Mouse (Mus musculus): ENCODE measurements around the gene Sdha. TPM values are rescaled to one million over a fixed set of nuclear protein-coding genes. Genes with fewer than 3 reads are reported as not detected.
A peak's percentile ranks its signal among the peaks of the same experiment; 100 is the strongest.

The Sdha gene
- polyA plus RNA-seq, 1 experiment from 2014 or later = 228 TPM

DNA sequence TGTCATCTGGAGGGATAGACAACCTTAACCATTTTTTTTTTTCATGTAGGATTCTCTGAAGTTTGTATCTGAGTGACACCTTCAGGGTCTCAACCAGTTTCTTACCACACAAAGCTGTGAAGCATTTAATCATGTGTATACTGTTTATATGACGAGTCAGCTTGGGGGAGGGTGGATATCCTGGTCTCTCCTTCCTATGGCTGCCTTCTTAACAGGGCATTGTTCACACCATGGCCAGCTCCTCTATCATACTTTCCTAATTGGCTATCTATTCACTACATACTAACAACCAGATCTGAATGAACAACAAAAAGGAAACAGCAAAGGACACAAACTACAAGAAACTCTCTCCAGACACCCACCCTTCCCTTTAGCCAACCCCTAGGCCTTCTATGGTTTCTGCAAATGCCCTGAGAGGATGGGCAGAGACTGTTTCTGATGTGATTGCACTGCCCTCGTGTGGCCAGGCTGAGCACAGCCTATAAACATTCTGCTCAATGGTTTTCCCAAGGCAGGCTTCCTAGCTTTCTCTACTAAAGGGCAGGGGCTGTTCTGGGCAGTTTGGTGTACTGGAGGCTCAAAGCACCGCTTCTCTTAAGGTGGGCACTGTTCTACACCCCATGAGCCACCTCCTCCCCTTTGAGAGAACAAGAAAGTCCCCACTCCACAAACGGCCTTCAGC is 49.0 kb downstream of the Sdha start:
- H3K27ac ChIP-seq = no peak overlapping the region
- 38% methylated on average over 4 of the region's 4 CpGs for WGBS
- H3K4me2 ChIP-seq = no peak overlapping the region
- no peaks in the 10 kb centered on the region for H3K9me3 ChIP-seq (replicated peaks)
- H3K4me1 ChIP-seq = no peaks in the 10 kb centered on the region
- peaks cover 34% of the 10 kb centered on the region for H3K36me3 ChIP-seq (ENCODE audit: poor library complexity, severe bottlenecking)
- H3K9ac ChIP-seq = no peak overlapping the region
- no peak overlapping the region for H3K4me3 ChIP-seq
- ATAC-seq = peak; percentile 88
- no peaks in the 10 kb centered on the region for H3K27me3 ChIP-seq

DNA sequence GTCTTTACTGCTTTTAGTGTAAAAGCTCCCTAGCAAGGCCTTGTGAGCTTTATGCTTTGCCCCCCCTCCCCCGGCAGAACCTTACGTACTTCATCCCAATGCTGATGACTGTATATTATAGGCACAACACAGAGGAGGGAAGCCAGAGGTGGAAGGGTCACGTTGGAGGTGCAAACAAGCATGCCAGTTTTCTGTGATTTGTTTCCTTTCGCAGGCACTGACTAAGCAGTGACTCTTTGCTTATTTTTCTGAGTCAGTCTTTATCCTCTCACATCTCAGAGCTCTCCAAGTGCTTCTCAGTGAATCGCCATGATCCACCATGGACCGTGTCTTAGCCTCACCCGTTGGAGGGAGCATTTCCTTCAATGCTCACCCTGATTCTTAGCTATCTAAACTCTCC is 53.7 kb downstream of the Sdha start:
- Histone ChIP-seq H3K4me1 (peaks cover 6% of the 10 kb centered on the region; the same call in 1 of the 2 replicates), H3K27ac (no peak overlapping the region), H3K4me3 (no peak overlapping the region), H3K4me2 (no peak overlapping the region), H3K27me3 (peaks cover 14% of the 10 kb centered on the region; the same call in 1 of the 2 replicates), H3K9ac (no peak overlapping the region), H3K9me3 (replicated peaks) (no peaks in the 10 kb centered on the region), H3K36me3 (ENCODE audit: poor library complexity, severe bottlenecking) (no peaks in the 10 kb centered on the region)
- WGBS = 88% methylated on average over 7 of the region's 7 CpGs
- ATAC-seq = no peak

DNA sequence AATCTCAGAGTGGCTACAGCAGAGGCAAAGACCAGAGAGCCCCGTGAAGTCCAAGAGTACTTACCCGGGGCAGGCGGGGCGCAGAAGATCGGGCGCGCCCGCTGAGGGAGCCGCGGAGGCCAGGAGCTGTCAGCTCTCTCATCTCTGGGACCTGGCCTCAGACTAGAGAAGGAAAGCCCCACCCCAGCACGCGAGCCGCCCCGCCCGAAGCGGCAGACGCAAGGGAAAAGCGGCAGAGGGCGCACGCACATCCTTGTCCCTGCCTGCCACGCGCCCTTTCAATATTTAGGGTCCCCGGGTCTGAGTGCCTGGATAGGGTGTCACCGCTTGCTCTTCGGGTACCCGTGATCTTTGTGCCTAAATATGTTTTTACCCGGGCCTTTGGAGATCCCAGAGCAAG is 57.9 kb downstream of the Sdha start, which contains the start of gene Ahrr:
Ahrr (minus strand) TSS at position 165 of the 400 bp plus-strand sequence.
- Histone ChIP-seq H3K4me1 (peaks cover 6% of the 10 kb centered on the region; the same call in 1 of the 2 replicates), H3K9me3 (replicated peaks) (no peaks in the 10 kb centered on the region), H3K27me3 (peaks cover 24% of the 10 kb centered on the region; the same call in 1 of the 2 replicates), H3K4me3 (peak within 1 kb of the TSS; percentile 24), H3K36me3 (ENCODE audit: poor library complexity, severe bottlenecking) (no peaks in the 10 kb centered on the region), H3K27ac (no peak within 1 kb of the TSS), H3K9ac (no peak within 1 kb of the TSS; the same call in 1 of the 2 replicates), H3K4me2 (peak within 1 kb of the TSS; percentile 61)
- ATAC-seq = peak; percentile 62; the same call in 1 of the 2 replicates
- under 1% methylated on average over 27 of the region's 27 CpGs for WGBS

DNA sequence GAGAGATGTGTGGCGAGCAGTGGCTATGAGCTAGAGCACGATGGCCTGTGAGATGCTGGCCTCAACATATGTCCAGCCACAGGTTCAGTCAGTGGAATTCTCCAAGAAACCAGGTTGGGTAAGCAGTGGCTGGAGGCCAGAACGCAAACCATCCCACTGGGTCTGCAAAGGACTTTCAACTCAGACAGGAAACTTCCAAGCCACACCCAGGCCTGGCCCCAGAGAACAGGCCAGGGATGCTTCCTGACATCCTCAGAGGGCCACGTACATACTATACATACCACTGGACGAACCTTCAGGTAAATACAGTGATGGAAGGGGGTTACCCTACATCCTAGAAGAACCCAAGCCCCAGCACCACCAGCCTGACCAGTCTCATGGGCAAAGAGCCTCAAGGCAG is 60.4 kb downstream of the Sdha start:
- WGBS = 87% methylated on average over 5 of the region's 5 CpGs
- no peak for ATAC-seq
- H3K9me3 ChIP-seq (replicated peaks) = no peaks in the 10 kb centered on the region

DNA sequence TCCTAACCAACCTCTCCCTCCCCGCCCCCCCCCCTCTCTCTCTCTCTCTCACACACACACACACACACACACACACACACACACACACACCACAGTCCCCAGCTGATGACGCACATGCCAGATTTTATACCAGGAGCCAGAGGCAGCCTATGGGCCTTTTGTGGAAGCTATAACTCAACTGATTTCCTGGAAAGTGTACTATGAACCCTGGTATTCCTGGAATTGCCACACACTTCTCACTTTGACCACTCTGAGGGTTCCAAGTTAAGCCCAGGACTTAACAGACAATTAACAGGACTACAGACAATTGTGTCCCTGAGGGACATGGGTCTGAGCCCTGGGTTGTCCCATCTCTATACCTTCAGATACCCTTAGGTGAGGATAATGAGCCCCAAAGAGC is 67.8 kb downstream of the Sdha start:
- H3K4me2 ChIP-seq = no peak overlapping the region
- H3K27me3 ChIP-seq = no peaks in the 10 kb centered on the region
- no peak overlapping the region for H3K9ac ChIP-seq
- H3K9me3 ChIP-seq (replicated peaks) = no peaks in the 10 kb centered on the region
- no peak overlapping the region for H3K4me3 ChIP-seq
- H3K36me3 ChIP-seq (ENCODE audit: poor library complexity, severe bottlenecking) = no peaks in the 10 kb centered on the region
- no peak for ATAC-seq
- no peak overlapping the region for H3K27ac ChIP-seq
- WGBS = 89% methylated on average over 1 of the region's 2 CpGs
- no peaks in the 10 kb centered on the region for H3K4me1 ChIP-seq

More for the DNA sequence above, 60.4 kb downstream of the Sdha start:
- Histone ChIP-seq H3K9ac (no peak overlapping the region), H3K36me3 (ENCODE audit: poor library complexity, severe bottlenecking) (no peaks in the 10 kb centered on the region), H3K4me3 (no peak overlapping the region), H3K27ac (no peak overlapping the region), H3K4me2 (no peak overlapping the region), H3K27me3 (peaks cover 24% of the 10 kb centered on the region; the same call in 1 of the 2 replicates), H3K4me1 (peaks cover 6% of the 10 kb centered on the region; the same call in 1 of the 2 replicates)

DNA sequence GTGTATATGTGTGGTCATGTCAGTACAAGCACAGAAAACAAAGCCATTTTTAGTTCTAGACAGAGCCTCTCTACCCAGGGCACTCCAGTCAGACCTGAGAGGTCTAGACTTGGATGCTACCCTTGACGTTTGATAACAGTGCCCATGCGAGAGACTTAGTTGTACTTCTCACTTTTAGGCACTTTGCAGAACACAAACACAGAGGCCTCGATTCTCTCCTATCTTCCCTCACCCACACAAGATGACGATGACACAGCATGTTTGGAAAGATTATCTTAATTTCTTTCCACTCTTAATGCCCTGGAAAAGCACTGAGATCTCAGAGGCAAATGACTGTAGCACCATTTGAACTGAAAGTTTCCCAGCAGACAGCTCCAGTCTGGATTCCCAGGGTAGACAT is 74.4 kb downstream of the Sdha start:
- H3K36me3 ChIP-seq (ENCODE audit: poor library complexity, severe bottlenecking) = no peaks in the 10 kb centered on the region
- H3K4me2 ChIP-seq = no peak overlapping the region
- no peaks in the 10 kb centered on the region for H3K27me3 ChIP-seq
- H3K4me1 ChIP-seq = no peaks in the 10 kb centered on the region
- 84% methylated on average over 4 of the region's 4 CpGs for WGBS
- H3K9me3 ChIP-seq (replicated peaks) = no peaks in the 10 kb centered on the region
- H3K27ac ChIP-seq = no peak overlapping the region
- H3K9ac ChIP-seq = no peak overlapping the region
- no peak overlapping the region for H3K4me3 ChIP-seq
- ATAC-seq = no peak

Other genes with a start within 250 kb of the Sdha start
- 0.04 TPM in 1 of 2 replicates, not detected in the other for gene Slc9a3, start 228.8 kb downstream of the Sdha start, polyA plus RNA-seq (2015; fragmentation: Nextera tagmentation; extraction: Ambion mirVana)
- gene Exoc3, start 141.5 kb downstream of the Sdha start, polyA plus RNA-seq (2015; fragmentation: Nextera tagmentation; extraction: Ambion mirVana) = 103 and 110 TPM in 2 replicates
- 0.71 and 0.91 TPM in 2 replicates for gene Ahrr, start 57.9 kb downstream of the Sdha start, polyA plus RNA-seq (2015; fragmentation: Nextera tagmentation; extraction: Ambion mirVana)
- gene Pdcd6, start 32.7 kb downstream of the Sdha start, polyA plus RNA-seq (2015; fragmentation: Nextera tagmentation; extraction: Ambion mirVana) = 129 and 132 TPM in 2 replicates
- gene Ccdc127, start within 50 bp of the Sdha start, polyA plus RNA-seq (2015; fragmentation: Nextera tagmentation; extraction: Ambion mirVana) = 51.0 and 52.2 TPM in 2 replicates
- gene Lrrc14b, start 13.7 kb upstream of the Sdha start, polyA plus RNA-seq (2015; fragmentation: Nextera tagmentation; extraction: Ambion mirVana) = not detected in 2 replicates
- 3.7 TPM in 2 replicates for gene Zfp72, start 40.6 kb upstream of the Sdha start, polyA plus RNA-seq (2015; fragmentation: Nextera tagmentation; extraction: Ambion mirVana)
- gene Ftl1-ps1, start 49.4 kb upstream of the Sdha start, polyA plus RNA-seq (2015; fragmentation: Nextera tagmentation; extraction: Ambion mirVana) = 115 TPM in 2 replicates
- gene Zfp825, start 143.7 kb upstream of the Sdha start, polyA plus RNA-seq (2015; fragmentation: Nextera tagmentation; extraction: Ambion mirVana) = 18.6 and 19.9 TPM in 2 replicates